Mouse (Mus musculus): ENCODE data around the gene Glb1.

DNA sequence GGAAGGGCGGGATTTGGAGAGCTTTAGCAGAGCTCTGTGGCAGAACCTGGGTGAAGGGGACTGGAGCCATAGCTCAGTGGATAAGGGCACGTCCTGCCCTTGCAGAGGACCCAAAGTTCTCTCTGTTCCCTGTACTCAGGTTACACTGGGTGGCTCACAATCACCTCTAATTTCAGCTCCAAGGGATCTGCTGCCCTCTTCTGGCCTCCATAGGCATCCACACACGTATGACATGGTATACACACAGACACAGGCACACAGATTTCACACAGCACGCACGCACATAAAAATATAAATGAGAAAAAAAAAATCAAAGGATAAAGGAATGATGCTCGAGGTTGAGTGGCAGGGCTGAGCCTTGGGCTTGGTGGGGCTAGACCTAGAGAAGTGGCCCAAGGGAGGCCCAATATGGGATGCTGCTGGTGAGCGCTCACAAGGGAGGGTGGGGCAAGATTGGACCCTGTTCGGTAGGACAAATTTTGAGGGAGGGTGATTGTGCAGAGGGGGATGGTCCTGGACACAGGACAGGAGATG, 11.4 kb upstream of the Glb1 start:
- TF ChIP-seq ZC3H11A (IDR thresholded peaks at IDR 0.05; ENCODE audit: borderline replicate concordance, low read depth, low read length) (no peak), ZNF384 (IDR thresholded peaks at IDR 0.05; ENCODE audit: low read depth, low read length) (no peak), HCFC1 (IDR thresholded peaks at IDR 0.05; ENCODE audit: borderline replicate concordance, insufficient read depth, low read length) (no peak), MAFK (IDR thresholded peaks at IDR 0.05; ENCODE audit: insufficient read depth, low read depth, low read length) (no peak)

All from ES-E14 (cell line).